Mouse (Mus musculus) CH12.LX (cell line): ENCODE measurements around the gene Gm26992. TPM values are rescaled to one million over a fixed set of nuclear protein-coding genes. Genes with fewer than 3 reads are reported as not detected.

ENCODE experiments used
- DNase-seq: peaks from one replicate; pipeline ENCODE4 v3.0.0-alpha.2; 2013; ENCODE audit errors: extremely low read depth
- H3K27ac ChIP-seq: 2 replicates; pipeline ENCODE4 v1.5.1; 2012; ENCODE audit warnings: low read depth, mild to moderate bottlenecking, control low read depth, moderate library complexity; ENCODE audit not compliant: insufficient read depth
- H3K27me3 ChIP-seq: replicated peaks from 2 replicates; pipeline ENCODE3; 2012; ENCODE audit warnings: inconsistent platforms
- H3K36me3 ChIP-seq, 2 experiments: replicated peaks in 1 of 2; 2 replicates each; pipeline versions ENCODE3 to v1.6.1; 2012; ENCODE audit warnings: inconsistent platforms in 1 of 2, low read length in 1 of 2, mild to moderate bottlenecking in 1 of 2, mixed read lengths in 1 of 2, moderate library complexity in 1 of 2; ENCODE audit not compliant: control insufficient read depth in 1 of 2, insufficient read depth in 1 of 2
- H3K4me1 ChIP-seq, 2 experiments: 2 replicates each; pipeline ENCODE4 v1.6.1; 2012; ENCODE audit warnings: inconsistent platforms in 1 of 2, moderate library complexity in 1 of 2; ENCODE audit not compliant: insufficient read depth in 2 of 2, control insufficient read depth in 1 of 2
- H3K4me2 ChIP-seq: 2 replicates; pipeline ENCODE4 v1.6.1; 2012; ENCODE audit warnings: low read depth, mild to moderate bottlenecking, control low read depth; ENCODE audit not compliant: poor library complexity, insufficient read depth, severe bottlenecking
- H3K4me3 ChIP-seq, 3 experiments: fragments of 150-350 bp in 1 of 3; sonication (generic) in 1 of 3; replicated peaks in 1 of 3; 2 replicates each; pipeline versions ENCODE3 to v1.5.1; 2011 to 2012; ENCODE audit warnings: low read depth in 2 of 3, low read length in 2 of 3, mild to moderate bottlenecking in 2 of 3, moderate library complexity in 2 of 3, control low read depth in 1 of 3, improper control_type of control experiment in 1 of 3, inconsistent platforms in 1 of 3, mixed read lengths in 1 of 3; ENCODE audit not compliant: poor library complexity in 1 of 3
- H3K79me2 ChIP-seq: replicated peaks from 2 replicates; pipeline ENCODE4 v1.6.1; 2012; ENCODE audit warnings: mild to moderate bottlenecking, moderate library complexity; ENCODE audit not compliant: control insufficient read depth, poor library complexity, insufficient read depth, severe bottlenecking; ENCODE audit errors: extremely low read depth
- H3K9ac ChIP-seq: 2 replicates; pipeline ENCODE4 v1.6.1; 2012; ENCODE audit warnings: low read depth, mild to moderate bottlenecking, control low read depth, moderate library complexity; ENCODE audit not compliant: insufficient read depth
- H3K9me3 ChIP-seq: replicated peaks from 2 replicates; pipeline ENCODE3; 2012; ENCODE audit warnings: low read length, inconsistent platforms, mixed read lengths
- BHLHE40 ChIP-seq: IDR thresholded peaks from 2 replicates; pipeline ENCODE4 v1.6.1; 2011; ENCODE audit warnings: mild to moderate bottlenecking, low read depth, low read length, improper control_type of control experiment
- CHD1 ChIP-seq: IDR thresholded peaks from 2 replicates; pipeline ENCODE4 v1.6.1; 2012; ENCODE audit warnings: low read depth, low read length, improper control_type of control experiment, inconsistent platforms
- CTCF ChIP-seq, 2 experiments: IDR thresholded peaks in 1 of 2; conservative IDR thresholded peaks in 1 of 2; 2 replicates each; pipeline ENCODE4 v1.5.1; 2011 to 2012; ENCODE audit warnings: low read depth in 2 of 2, low read length in 2 of 2, improper control_type of control experiment in 1 of 2, inconsistent platforms in 1 of 2, mild to moderate bottlenecking in 1 of 2, moderate library complexity in 1 of 2
- E2F4 ChIP-seq: IDR thresholded peaks from 2 replicates; pipeline ENCODE4 v1.6.1; 2011; ENCODE audit warnings: low read depth, low read length, improper control_type of control experiment; ENCODE audit not compliant: insufficient replicate concordance
- EP300 ChIP-seq: IDR thresholded peaks from 2 replicates; pipeline ENCODE4 v1.6.1; 2011; ENCODE audit warnings: low read length, improper control_type of control experiment
- GABPA ChIP-seq: IDR thresholded peaks from 2 replicates; pipeline ENCODE4 v1.6.1; 2012; ENCODE audit warnings: low read depth, low read length, improper control_type of control experiment, inconsistent platforms; ENCODE audit not compliant: insufficient replicate concordance
- HCFC1 ChIP-seq: IDR thresholded peaks from 2 replicates; pipeline ENCODE4 v1.6.1; 2012; ENCODE audit warnings: low read depth, mild to moderate bottlenecking, inconsistent platforms, low read length, improper control_type of control experiment
- JUN ChIP-seq: IDR thresholded peaks from 2 replicates; pipeline ENCODE4 v1.6.1; 2011; ENCODE audit warnings: low read depth, mild to moderate bottlenecking, low read length, improper control_type of control experiment, moderate library complexity; ENCODE audit not compliant: insufficient read depth
- JUND ChIP-seq: conservative IDR thresholded peaks from 2 replicates; pipeline ENCODE4 v1.6.1; 2011; ENCODE audit warnings: low read depth, low read length, improper control_type of control experiment
- KAT2A ChIP-seq: IDR thresholded peaks from 2 replicates; pipeline ENCODE4 v1.6.1; 2012; ENCODE audit warnings: low read length, improper control_type of control experiment, inconsistent platforms; ENCODE audit not compliant: insufficient replicate concordance
- MAFK ChIP-seq: IDR thresholded peaks from 2 replicates; pipeline ENCODE4 v1.6.1; 2011; ENCODE audit warnings: low read length, improper control_type of control experiment; ENCODE audit not compliant: insufficient replicate concordance
- MAX ChIP-seq: IDR thresholded peaks from 2 replicates; pipeline ENCODE4 v1.6.1; 2011; ENCODE audit warnings: low read length, improper control_type of control experiment
- MEF2A ChIP-seq: IDR thresholded peaks from 2 replicates; pipeline ENCODE4 v1.6.1; 2014; ENCODE audit warnings: low read depth, mild to moderate bottlenecking, inconsistent platforms, low read length, improper control_type of control experiment, borderline replicate concordance
- NELFE ChIP-seq: IDR thresholded peaks from 2 replicates; pipeline ENCODE4 v1.6.1; 2011; ENCODE audit warnings: low read depth, low read length, improper control_type of control experiment
- NRF1 ChIP-seq: IDR thresholded peaks from 2 replicates; pipeline ENCODE4 v1.6.1; 2014; ENCODE audit warnings: low read depth, mild to moderate bottlenecking, inconsistent platforms, low read length, improper control_type of control experiment, moderate library complexity
- PAX5 ChIP-seq: IDR thresholded peaks from 2 replicates; pipeline ENCODE4 v1.6.1; 2012; ENCODE audit warnings: low read length, inconsistent platforms, mixed read lengths
- POLR2A ChIP-seq: IDR thresholded peaks from 2 replicates; pipeline ENCODE4 v1.6.1; 2011; ENCODE audit warnings: low read depth, mild to moderate bottlenecking, improper control_type of control experiment, low read length
- RCOR1 ChIP-seq: conservative IDR thresholded peaks from 2 replicates; pipeline ENCODE4 v1.6.1; 2012; ENCODE audit warnings: low read depth, mild to moderate bottlenecking, inconsistent platforms, low read length, improper control_type of control experiment
- SIN3A ChIP-seq: IDR thresholded peaks from 2 replicates; pipeline ENCODE4 v1.6.1; 2012; ENCODE audit warnings: low read length, improper control_type of control experiment, inconsistent platforms
- SMC3 ChIP-seq: IDR thresholded peaks from 2 replicates; pipeline ENCODE4 v1.6.1; 2011; ENCODE audit warnings: low read depth, low read length, improper control_type of control experiment
- TBP ChIP-seq: conservative IDR thresholded peaks from 2 replicates; pipeline ENCODE4 v1.6.1; 2011; ENCODE audit warnings: low read depth, low read length, improper control_type of control experiment
- TCF12 ChIP-seq: IDR thresholded peaks from 2 replicates; pipeline ENCODE4 v1.6.1; 2014; ENCODE audit warnings: low read depth, mild to moderate bottlenecking, inconsistent platforms, low read length, improper control_type of control experiment
- UBTF ChIP-seq: IDR thresholded peaks from 2 replicates; pipeline ENCODE4 v1.6.1; 2012; ENCODE audit warnings: low read depth, mild to moderate bottlenecking, inconsistent platforms, low read length, improper control_type of control experiment, moderate library complexity
- USF1 ChIP-seq: IDR thresholded peaks from 2 replicates; pipeline ENCODE4 v1.6.1; 2014; ENCODE audit warnings: low read depth, mild to moderate bottlenecking, inconsistent platforms, low read length, improper control_type of control experiment
- USF2 ChIP-seq: conservative IDR thresholded peaks from 2 replicates; pipeline ENCODE4 v1.6.1; 2011; ENCODE audit warnings: low read depth, low read length, improper control_type of control experiment
- ZKSCAN1 ChIP-seq: IDR thresholded peaks from 2 replicates; pipeline ENCODE4 v1.6.1; 2012; ENCODE audit warnings: low read depth, inconsistent platforms, low read length, improper control_type of control experiment, borderline replicate concordance
- ZMIZ1 ChIP-seq: IDR thresholded peaks from 2 replicates; pipeline ENCODE4 v1.6.1; 2012; ENCODE audit warnings: low read depth, mild to moderate bottlenecking, inconsistent platforms, low read length, improper control_type of control experiment
- ZNF384 ChIP-seq: IDR thresholded peaks from 2 replicates; pipeline ENCODE4 v1.6.1; 2012; ENCODE audit warnings: low read depth, low read length, improper control_type of control experiment, inconsistent platforms
- dilution Hi-C: fragments of 300-500 bp; cut with MboI; formaldehyde crosslinking; loops from 2 replicates; pipeline ENCODE4 v1.14.3; 2020; ENCODE audit warnings: low sequenced_read_pairs; ENCODE audit not compliant: extremely low pct_unique_long_range_greater_than_20kb, extremely low pct_ligation_motif_present
- in situ Hi-C: fragments of 300-500 bp; cut with MboI; formaldehyde crosslinking; loops from 3 replicates; pipeline ENCODE4 v1.14.3; 2019; ENCODE audit warnings: low sequenced_read_pairs, low pct_ligation_motif_present, low pct_unique_long_range_greater_than_20kb, mixed read lengths
- polyA plus RNA-seq: library from polyadenylated mRNA; unstranded; fragments of >175 nt; gene quantifications from 2 replicates; pipeline ENCODE4 v1.2.1, GENCODE M21; 2012; ENCODE audit warnings: low read depth; ENCODE audit not compliant: insufficient read length
- total RNA-seq, 2 experiments: library from RNA; depleted of rRNA; stranded (reverse); fragments of 300-350 nt in 1 of 2; fragments of >200 nt in 1 of 2; gene quantifications; 2 replicates each; pipeline ENCODE4 v1.2.3; 2012 to 2014

Gene Gm26992
- total and polyA plus RNA-seq, 3 experiments: not detected

DNA sequence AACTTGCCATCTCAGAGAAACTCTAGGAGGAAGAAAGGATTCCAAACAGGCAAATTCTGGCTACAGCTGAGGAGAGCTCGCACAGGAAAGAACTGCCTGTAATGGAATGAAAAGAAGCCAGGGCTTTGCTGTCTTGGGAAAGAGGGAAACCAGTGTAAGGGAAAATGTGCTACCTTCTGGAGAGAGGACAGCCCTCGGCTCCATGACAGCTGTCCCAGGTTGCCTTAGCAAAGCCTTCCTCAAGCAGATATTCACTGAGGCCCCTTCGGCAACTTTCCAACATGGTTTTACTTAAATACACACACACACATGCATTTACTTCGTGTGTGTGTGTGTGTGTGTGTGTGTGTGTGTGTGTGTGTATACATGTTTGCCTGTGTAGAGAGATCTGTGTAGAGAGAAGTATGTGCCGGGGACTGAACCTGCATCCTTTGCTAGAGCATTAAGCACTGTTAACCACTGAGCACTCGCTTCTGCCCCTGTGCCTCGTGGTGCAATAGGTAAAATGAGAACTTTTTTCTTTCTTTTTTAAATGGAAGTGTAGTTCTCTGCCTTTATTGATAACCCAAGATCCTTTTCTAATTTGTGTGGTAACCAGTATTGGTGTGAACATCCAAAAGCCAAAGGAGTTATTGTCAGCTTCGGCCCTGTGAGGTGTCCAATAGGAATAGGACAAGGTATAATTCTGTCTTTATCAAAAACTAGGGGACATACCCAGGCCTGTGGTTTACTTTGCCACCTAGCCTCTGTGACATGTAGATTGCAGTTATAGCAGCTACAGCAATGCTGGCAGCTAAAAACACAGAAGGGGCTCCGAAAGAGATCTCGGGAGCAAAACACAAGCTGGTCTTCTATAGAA, 70.8 kb downstream of the Gm26992 start:
- peaks cover 0 to 11% of the 10 kb centered on the region in 2 experiments; a peak in 1 of 4 replicates for H3K4me1 ChIP-seq
- peak overlapping the region; percentile 21 to 43 (median 34) for H3K4me3 ChIP-seq
- peaks cover 16% of the 10 kb centered on the region for H3K79me2 ChIP-seq
- no peak for TF ChIP-seq TCF12
- TF ChIP-seq HCFC1: no peak
- TF ChIP-seq JUND: no peak
- no peak for TF ChIP-seq PAX5
- TF ChIP-seq NRF1: no peak
- no peak for TF ChIP-seq RCOR1
- no peak for TF ChIP-seq ZMIZ1
- TF ChIP-seq E2F4: no peak
- no peak for TF ChIP-seq MEF2A
- no peak for TF ChIP-seq SIN3A
- no peak for TF ChIP-seq MAX
- no peak for TF ChIP-seq SMC3
- TF ChIP-seq JUN: no peak
- TF ChIP-seq UBTF: no peak
- no peak for TF ChIP-seq NELFE
- TF ChIP-seq ZNF384: no peak
- no peak for TF ChIP-seq GABPA
- TF ChIP-seq, all 38 proteins: peak for 0
- peak overlapping the region; percentile 57 for H3K27ac ChIP-seq
- no peaks in the 10 kb centered on the region for H3K9me3 ChIP-seq
- H3K36me3 ChIP-seq: peaks cover 0 to 7% of the 10 kb centered on the region in 2 experiments
- dilution Hi-C loops (no loop called here), in situ Hi-C loops (loop anchor here (25.0 kb wide), 1 partner anchor 495 kb away; the partner anchor contains the start of gene Rlim)
- H3K4me2 ChIP-seq: peak overlapping the region; percentile 56
- no peaks in the 10 kb centered on the region for H3K27me3 ChIP-seq
- peak overlapping the region; percentile 62 for H3K9ac ChIP-seq
- peak; percentile 17 for DNase-seq

DNA sequence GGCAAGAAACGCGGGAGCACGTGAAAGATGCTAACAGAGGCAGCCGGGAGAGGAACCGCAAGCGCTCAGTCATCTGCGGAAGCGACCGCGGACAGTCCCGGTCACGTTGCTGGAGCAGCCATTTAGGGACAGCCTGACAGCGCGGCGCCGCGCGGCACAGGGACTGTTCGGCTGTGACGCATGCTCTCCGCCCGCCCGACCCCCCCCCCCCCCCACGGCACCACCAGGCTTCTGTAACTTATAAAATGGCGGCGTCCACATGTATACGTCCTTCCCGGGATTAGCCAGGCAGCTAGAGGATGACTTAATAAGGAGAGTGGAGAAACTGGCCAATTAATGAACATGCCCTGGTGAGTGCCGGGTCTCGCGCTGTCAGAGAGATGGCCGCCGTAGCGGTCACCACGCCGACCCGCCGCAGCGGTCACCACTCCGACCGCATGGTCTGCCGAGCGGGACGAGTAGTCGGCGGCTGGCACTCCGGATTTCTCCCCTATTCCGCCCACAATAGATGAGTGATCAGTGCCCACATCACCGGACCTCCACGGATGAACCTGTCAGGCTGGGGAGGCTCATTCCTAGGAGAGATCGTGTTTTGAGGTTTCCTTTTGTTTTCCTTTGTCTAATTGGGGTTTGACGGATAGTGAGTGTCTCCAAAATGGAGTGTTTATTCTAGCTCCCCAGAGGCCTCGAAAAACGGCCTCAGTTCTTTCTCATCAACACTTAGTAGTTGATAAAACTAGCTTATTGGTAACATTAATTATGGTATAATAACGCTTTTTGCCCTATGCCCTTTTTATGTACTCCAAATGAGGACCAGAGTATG, 71.8 kb downstream of the Gm26992 start:
- H3K27me3 ChIP-seq: no peaks in the 10 kb centered on the region
- peaks cover 0 to 7% of the 10 kb centered on the region in 2 experiments for H3K36me3 ChIP-seq
- peak; percentile 74 for DNase-seq
- H3K79me2 ChIP-seq: peaks cover 16% of the 10 kb centered on the region
- dilution Hi-C loops (no loop called here), in situ Hi-C loops (loop anchor here (25.0 kb wide), 1 partner anchor 494 kb away; the partner anchor contains the start of gene Rlim)
- peak overlapping the region; percentile 62 for H3K9ac ChIP-seq
- H3K4me1 ChIP-seq: peaks cover 0 to 11% of the 10 kb centered on the region in 2 experiments; a peak in 1 of 4 replicates
- H3K27ac ChIP-seq: peak overlapping the region; percentile 29
- peak overlapping the region; percentile 56 for H3K4me2 ChIP-seq
- H3K9me3 ChIP-seq: no peaks in the 10 kb centered on the region
- H3K4me3 ChIP-seq: peak overlapping the region; percentile 60 to 73 (median 62)
- TF ChIP-seq USF2 (no peak), HCFC1 (no peak), MAX (peak; percentile 69), UBTF (no peak), KAT2A (no peak), TBP (0 out of 2 replicates have a peak, but pooled peaks have one; percentile 46), RCOR1 (no peak), JUND (no peak), BHLHE40 (peak; percentile 93), USF1 (peak; percentile 31; the same call in 1 of the 2 replicates), CTCF (conservative IDR thresholded peaks at IDR 0.05 in 1 of 2, IDR thresholded peaks at IDR 0.05 in 1 of 2; ENCODE audit: low read depth in 2 of 2, low read length in 2 of 2) (no peak), PAX5 (no peak), SIN3A (no peak), MEF2A (no peak), CHD1 (peak; percentile 80), TCF12 (0 out of 2 replicates have a peak, but pooled peaks have one; percentile 14), POLR2A (peak; percentile 64; the same call in 1 of the 2 replicates), ZKSCAN1 (no peak), EP300 (no peak), MAFK (no peak)
